Mouse (Mus musculus) spleen, postnatal 36 days (tissue): ENCODE data around the gene Garnl3.

Experiments used
- DNase-seq, 2 experiments: peaks; one replicate each; pipeline ENCODE4 v3.0.0; 2022; ENCODE audit warnings: low spot score in 2 of 2, mixed read lengths in 1 of 2

The Garnl3 gene

DNA sequence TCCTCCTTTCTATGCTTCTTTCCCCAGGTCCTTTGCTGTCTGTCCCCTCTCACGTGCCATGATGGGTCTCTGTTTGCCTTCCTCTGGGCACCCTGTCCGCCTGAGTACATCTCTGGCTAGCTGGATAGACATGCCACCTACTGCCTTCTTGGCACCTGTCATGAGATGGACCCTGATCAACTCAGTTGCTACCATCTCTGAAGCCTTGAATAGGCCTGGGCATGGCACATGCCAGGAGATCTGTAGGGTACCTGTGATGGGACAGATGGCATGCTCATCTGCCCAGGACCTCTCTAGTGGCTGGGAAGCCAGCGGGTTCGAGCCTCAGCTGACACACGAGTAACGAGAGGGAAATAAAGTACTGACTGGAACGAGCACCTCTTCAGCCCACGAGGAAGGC lies 157.2 kb downstream of the Garnl3 start:
- DNase-seq = no peak

DNA sequence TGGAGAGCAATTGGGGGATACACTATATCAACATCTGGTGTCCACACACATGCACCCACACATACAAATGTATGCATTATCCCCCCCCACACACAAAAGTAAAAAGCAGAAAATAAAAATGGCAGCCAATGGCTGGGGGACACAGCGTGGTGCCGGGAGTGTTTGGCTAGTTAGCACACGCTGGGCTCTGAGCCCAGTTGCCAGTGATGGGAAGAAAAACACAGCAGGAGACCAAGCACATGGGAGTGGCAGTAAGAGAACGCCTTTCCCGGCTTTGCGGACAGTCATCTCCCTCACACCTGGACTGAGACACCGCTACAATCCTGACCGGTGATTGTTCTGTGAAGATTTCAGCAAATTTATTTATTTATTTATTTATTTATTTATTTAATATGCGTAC lies 160.2 kb downstream of the Garnl3 start:
- DNase-seq = no peak

DNA sequence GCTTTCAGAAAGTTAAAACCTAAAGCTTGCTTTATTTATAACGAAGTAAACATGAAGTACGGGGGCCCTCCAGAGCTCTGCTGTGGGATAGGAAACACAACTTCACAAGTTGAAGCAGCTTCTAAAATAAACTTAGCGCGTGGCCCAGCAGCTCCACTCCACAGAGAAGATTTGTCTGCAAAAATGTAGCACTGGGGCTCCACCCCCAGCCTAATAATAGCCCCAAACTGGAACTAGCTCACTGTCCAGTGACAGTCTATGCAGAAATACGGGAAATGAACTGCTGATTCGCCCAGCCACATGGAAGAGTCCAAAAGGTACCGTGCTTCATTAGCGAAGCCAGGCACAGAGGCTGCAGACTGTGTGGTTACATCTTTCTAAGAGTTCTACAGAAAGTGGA lies 162.1 kb downstream of the Garnl3 start:
- DNase-seq = no peak

DNA sequence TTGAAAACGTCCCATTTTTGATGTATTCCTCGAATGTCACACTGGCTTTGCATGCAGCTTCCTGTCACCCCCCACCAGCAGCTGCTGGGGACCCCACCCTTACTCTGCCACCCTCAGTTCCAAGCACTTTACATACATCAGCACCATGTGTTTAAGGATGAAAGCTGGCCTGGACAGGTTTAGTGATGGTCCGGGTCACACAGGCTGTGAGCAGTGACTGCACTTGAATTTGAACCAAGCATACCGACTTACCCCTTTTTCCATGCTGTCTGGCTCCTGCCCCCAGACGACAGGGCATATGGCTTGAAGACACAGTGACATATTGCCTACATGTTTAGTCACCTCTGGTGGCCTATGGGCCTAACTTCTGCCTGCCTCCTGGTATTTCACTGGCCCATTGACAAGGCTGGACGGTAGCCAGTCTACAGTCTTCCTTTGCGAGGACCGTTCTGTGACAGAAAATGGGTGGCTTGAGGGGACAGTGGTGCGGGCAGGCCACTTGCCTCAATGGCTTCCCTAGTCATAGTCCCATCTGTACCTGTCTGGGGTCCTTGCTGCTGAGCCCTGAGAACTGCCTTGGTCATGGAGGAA lies 163.3 kb downstream of the Garnl3 start:
- no peak for DNase-seq

DNA sequence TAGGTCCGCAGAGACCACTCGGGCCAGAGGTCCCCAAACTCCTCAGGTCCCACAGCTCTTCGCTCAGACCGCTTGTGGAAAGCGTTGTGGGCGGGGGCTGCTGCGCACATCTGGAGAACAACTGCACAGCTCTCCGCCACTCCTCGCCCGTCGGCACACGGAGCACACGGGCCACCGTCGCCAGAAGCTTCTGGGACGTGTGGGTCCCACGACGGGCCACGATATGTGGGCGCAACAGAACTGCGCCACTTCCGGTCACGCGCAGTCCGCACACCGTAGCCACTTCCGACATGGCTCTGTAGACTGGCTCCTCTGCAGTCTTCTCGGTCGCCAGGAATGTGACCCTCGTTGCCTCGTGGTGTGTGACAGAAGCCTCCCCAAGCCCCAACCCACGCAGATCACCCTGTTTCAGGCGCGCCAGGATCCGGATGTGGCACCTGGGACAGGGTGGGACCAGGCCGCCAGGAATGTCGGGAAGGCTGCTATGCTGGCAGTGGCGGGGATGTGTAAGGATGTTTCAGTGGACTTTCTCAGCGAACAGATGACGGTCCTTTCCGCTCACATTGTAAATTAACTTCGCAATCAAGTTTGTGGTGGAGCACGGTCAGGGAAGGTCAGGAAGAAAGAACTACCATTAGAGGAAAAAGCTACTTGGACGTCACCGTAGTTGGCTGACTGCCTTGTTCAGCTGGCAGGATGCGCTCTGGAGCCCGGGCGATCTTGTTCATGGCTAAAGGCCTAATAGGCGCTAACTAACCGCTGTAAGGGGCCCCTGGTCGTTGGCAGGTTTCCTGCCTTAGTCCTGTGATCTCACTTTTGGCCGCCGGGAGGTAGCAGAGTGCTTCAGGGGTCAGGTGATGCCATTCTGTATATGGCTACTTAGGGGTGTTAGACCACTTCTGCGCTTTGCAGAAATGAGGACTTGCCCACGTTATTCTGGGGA lies 164.5 kb downstream of the Garnl3 start:
- peak; percentile 85 for DNase-seq

DNA sequence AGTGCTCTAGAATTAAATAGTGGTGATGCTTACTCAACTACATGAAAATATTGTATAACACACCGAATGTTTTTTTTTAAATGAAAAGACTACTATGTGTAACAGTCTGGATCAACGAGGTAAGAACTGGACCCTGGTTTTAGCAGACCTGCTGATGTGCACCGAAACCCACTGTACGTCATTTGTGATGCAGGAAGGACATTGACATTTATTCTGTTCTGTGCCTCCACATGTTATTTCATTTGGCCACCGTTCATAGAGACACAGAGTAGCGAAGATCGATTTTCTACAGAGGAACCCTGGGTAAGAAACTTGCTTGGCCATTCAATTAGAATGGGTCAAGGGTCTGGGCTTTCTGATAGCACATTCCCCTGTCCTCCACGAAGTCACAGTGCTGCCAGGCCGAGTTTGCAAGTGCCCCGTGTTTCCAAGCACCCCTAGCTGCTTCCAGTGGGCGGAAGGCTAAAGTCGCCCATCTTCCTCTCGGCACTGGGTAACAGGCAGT lies 165.2 kb downstream of the Garnl3 start:
- DNase-seq = no peak

DNA sequence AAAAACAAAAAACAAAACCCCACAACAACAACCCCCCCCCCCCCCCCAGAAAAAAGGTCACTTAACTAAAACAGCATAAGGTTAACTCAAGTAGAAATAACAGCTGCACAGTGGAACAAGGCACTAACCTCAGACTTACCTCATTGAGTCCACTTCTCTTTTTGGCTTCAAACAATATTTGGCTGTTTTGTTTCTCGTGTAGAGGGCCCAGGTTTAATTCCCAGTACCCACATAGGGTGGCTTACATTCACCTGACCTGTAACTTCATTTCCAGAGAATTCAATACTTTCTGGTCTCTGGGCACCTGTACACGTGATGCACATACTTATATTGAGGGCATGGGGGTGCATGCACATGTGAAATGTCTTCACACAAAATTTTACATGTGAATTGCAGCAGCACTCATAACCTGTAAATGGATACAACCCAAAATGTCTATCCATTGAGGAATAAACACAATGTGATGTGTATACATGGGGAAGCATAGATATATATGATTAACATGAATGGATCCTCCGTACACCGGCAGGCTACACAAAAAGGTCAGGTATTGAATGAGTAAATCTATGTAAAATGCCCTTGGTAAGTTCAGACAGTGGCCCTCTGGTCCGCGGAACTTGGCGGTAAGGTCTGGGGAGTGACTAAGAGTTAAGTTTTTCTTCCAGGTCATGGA lies 165.8 kb downstream of the Garnl3 start:
- peak; percentile 46 to 54 for DNase-seq

DNA sequence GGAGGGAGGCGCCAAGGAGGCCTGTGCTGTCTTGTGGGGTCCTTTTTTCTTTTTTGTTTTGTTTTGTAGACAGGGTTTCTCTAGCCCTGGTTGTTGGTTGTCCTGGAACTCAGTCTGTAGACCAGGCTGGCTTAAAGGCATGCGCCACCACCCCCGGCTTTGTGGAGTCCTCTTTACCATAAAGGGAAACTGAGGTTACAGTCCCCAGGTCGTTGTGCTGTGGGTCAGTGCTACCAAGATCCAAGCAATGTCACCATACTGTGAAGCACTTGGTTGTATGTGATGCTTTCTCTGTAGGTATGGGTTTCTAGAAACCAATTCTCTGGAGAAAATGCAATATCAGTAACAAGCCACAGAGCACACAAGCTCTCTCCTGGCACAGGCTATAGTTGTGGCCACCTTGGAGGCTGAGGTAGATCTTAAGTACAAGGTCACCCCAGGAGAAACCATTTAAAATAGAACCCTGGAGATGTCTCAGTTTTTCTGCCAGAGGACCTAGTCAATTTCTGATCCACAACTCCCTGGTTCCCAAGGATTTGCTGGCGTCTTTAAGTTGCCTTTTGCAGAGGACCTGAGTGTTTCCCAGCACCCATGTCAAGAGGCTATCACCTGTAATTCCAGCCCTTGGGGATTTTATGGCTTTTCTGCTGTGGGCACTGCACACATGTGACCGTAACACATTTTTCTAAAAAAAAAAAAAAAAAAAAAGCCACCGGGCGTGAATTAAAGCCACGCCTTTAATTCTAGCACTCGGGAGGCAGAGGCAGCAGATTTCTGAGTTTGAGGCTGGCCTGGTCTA lies 166.6 kb downstream of the Garnl3 start:
- peak in 1 of 2 experiments; percentile 31 for DNase-seq

DNA sequence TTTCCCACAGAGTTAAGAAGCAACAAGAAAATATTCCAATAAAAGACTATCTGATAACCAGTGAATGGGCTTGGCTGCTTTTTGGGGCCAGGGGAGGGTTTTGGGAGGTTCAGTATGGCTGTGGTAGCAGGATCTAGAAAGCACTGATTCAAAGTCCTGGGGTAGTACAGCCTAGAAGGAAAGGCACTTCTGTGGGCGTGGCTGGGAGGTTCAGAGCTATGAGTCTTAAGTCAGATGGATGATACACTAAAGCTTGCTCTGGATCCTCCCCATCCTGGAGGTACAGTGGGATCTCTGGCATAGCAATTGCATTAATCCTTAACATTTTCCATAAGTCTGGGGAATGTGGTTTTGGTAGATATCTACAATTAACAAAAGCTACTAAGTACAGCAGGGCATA lies 167.5 kb downstream of the Garnl3 start:
- DNase-seq = no peak

DNA sequence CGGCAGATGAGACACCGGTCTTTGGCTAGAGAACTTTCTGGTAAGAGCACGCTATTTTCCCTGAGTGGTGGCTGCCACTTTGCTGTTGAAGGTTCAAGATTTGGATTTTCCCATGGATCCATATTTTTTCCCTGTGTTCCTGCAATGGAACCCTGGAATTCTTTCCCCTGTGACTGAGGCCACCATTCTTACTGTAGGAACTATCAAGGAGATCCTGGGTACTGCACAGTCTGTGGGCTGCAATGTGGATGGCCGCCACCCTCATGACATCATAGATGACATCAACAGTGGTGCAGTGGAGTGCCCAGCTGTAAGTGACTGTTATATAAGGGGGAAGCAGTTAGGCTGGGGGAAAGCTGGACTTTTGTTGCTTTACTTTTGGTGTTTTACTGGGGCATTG lies 167.9 kb downstream of the Garnl3 start:
- no peak for DNase-seq

DNA sequence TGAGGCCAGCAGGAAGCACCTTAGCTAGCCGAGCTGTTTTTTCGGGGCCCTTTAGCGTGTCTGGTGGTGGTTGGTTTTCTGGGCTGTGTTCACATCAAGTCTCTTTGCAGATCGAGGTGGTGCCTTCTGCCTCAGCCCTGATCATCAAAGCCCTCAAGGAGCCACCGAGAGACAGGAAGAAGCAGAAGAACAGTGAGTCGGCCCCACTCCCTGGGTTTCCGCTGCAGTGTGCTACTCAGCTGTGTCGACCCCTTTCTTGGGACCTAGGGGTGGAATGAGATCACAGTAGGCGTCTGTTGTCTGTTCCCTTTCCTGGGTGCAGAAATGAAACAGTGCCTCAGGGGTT lies 168.6 kb downstream of the Garnl3 start:
- peak; percentile 42 to 50 for DNase-seq

DNA sequence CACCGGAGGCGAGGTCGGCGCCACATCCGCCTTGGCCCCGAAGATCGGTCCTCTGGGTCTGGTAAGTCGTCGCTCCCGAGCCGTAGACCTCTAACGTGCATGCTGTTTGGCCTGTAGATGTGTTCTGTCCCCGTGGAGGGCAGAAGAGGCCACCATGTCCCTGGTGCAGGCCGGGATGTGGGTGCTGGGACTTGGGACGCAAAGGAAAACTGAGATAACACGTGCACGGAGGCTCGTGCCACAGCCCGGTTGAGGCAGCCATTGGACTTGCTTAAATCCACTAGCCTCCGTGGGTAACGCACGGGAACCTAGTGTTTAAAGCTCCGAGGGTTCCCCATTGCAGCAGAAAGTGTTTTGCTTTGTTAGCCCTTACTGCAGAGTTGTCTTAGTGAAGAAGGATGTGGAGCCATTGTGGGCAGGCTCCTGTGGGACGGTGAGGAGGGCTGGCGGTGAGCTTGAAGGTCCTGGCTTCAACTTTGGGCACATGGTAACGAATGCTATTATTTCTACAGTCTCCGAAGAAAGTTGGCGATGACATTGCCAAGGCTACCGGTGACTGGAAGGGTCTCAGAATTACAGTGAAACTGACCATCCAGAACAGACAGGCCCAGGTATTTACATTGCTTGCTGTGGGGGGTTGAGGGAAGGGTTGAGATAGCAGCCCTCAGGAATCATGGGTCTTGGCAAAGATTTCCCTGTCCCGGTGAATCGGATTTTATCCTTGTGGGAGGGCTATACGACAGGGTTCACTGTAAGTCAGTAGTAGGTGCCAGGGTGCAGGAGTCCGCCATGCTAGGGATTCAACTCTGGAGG lies 169.2 kb downstream of the Garnl3 start:
- DNase-seq = no peak

DNA sequence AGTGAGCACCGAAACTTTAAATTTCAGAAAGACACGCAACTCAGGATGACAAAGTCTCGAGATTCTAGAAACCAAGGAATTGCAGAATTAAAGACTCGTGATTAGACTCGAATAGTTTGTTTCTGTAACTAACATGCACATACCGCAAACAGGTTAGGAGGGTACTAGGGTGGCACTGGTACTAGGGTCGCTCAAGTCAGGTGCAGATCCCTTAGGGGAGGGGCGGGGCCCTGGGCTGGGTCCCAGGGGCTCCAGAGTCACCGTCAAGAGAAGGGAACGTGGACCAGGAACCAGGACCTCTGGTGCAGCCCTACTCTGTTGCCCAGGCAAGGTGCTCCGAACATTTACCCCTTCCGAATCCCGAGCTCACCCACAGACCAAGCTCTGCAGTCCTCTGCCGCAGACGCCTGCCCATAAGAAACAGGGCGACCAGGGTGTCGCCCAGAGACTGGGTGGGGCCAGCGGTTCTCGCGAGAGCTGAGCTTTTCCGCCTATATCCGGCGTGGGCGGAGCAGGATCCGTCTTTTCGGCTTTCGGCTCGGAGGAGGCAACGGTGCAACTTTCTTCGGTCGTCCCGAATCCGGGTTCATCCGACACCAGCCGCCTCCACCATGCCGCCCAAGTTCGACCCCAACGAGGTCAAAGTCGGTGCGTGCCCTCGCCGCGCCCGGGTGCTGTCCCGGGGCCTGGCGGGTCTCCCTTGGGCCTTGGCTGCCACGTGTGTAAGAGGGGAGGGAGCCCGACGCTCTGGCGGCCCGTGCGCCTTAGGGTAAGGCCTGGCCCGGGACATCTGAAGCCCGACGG lies 170.1 kb downstream of the Garnl3 start, which contains the start of the genes Rpl12 and Lrsam1:
TSS of gene Rpl12 (plus strand) at position 368 of the 804 bp plus-strand sequence.
TSS of gene Lrsam1 (minus strand) at position 423 of the 804 bp plus-strand sequence.
- DNase-seq = peak; percentile 92 to 93

DNA sequence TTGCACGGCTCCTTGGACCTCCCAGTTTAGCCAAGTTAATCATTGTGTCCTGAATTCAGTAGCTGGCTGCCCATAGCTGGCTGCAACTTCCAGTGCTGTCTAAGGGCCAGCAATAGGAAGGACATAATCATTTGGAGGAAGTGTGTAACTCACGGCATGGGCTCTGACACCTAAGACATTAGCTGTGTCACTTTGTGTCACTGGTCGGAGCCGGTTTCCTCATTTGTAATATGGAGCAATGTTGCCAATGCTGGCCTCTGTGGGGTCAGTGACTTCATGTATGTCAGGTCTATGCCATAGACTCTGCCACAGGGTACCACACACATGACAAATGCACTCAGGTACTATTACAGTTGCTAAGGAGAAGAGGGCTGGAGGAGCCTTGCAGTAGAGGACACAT lies 171.2 kb downstream of the Garnl3 start:
- no peak for DNase-seq

DNA sequence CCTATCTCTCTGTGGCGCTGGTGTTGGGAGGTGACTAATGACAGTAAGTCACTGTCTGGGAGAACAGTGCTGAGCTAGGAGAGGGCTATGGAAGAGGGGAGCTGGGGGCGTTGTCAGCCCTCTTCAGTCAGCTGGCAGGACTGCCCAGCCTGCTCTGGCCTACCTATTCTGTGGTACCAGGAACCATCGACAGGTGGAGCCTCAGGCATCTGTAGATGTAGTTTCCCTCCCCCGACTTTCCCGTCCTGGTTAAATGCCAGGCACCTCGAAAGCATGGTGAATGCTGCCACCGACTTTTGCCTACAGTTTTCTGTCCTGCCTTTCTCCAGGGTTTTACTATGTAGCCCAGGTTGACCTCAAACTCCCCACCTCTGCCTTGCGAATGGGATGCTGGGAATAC lies 174.1 kb downstream of the Garnl3 start:
- no peak for DNase-seq

DNA sequence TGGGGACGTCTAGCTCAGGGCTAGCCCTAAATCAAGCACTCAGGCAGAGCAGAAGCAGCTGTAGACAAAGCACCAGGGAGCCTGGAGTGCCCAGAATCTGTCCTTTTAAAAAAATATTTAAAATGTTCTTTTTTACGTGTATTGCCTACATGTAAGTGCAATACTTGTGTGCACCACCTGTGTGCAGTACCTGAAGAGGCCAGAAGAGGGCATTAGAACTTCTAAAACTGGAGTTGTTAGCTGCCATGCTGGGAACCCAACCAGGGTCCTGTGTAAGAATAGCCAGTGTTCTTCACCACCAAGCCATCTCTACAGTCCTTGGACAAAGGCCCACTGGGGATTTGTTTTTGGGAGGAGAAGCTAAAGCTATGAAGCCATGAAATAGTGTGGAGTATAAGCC lies 176.9 kb downstream of the Garnl3 start:
- DNase-seq = no peak

DNA sequence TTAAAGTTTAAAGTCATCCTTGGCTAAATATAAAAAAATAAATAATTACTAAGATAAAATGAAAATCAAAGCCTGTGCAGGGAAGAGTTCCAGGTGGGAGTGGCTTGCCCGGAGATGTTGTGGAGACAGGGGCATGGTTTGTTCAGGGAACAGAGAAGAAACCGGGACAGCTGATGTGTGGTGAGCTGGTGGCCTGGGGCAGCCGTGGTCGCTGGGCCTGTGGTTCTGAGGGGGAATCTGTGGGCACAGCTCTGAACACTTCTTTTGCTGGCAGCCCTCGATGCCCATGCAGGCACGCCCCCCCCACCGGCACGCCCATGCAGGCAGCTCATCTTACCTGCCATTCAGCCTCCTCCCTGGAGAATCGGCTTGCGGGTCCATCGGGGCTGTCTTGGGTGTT lies 184.0 kb downstream of the Garnl3 start:
- DNase-seq = no peak

DNA sequence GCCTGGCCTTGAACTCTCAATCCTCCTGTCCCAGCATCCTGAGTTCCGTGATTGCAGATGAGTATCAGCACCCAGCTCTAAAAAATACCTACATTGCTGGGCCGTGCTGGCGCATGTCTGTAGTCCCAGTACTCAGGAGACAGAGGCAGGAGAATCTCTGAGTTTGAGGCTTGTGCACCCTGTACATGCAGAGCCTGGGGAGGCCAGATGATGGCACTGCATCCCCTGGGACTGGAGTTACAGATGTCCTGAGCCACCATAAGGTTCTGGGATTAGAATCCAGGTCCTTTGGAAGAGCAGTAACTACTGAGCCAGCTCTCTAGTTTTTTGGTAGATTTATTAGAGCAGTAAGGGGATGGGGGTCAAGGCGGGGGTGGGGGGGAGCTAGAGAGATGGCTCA lies 191.0 kb downstream of the Garnl3 start:
- no peak for DNase-seq

DNA sequence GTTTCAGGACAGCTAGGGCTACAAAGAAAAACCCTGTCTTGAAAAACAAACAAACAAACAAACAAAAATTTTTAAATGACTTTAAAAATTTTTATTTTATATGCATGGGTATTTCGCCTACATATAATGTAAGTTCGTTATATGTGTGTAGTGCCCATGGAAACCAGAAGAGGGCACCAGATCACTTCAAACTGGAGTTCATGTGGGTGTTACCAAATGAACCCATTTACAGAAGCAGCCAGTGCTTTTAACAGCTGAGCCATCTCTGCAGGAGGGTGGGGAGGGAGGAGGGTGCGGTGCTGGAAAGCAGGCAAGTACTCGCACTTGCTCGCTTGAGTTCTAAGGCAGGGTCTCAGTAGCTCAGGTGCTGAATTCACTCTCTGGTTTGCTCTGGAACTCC lies 192.0 kb downstream of the Garnl3 start:
- peak; percentile 28 to 56 for DNase-seq

DNA sequence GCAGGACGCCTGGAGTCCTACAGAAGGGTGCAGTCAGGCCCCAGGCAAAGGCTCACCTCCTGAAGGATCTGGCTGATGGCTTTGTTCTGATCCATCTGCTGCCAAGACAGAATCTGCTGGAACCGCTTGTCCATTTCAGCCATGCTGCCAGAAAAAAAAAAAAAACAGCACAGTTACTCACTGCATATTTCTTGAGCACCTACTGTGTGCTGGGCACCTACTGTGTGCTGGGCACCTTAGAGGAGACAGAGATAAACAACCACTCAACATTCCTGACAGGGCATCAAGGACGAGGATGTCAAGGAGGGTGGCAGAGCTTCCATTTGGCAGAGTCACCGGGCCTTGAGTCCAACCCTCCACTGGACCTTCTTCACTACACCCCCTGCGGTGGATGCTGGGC lies 192.7 kb downstream of the Garnl3 start:
- DNase-seq = no peak
